Mouse (Mus musculus): ENCODE measurements around the gene Tmem151b. TPM values are rescaled to one million over a fixed set of nuclear protein-coding genes. Genes with fewer than 3 reads are reported as not detected.

Tmem151b gene
- polyA plus RNA-seq, 1 experiment from 2014 or later, result 0.47 TPM

DNA sequence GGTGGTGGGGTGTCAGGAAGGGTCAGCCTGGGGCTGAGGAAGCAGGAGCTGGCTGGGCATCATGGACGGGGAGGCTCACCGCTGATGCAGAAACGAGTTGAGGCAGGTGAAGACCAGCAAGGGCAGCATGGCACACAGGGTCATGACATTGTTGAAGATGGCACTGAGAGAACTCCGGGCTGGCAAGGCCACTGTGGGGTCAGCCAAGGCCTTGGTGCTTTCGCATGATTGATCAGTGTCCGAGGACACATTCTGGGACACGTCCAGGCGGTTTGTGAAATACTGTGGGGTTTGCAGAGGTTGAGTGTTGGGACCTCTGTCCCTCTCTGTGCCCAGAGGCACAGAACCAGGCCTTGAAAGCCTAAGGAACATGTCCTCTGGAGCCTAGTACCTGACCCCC lies 40.4 kb upstream of the Tmem151b start:
- peaks cover 43% of the 10 kb centered on the region in 2 experiments for H3K4me1 ChIP-seq (ENCODE audit: control insufficient read depth in 2 of 2, insufficient read depth in 2 of 2, low read length in 2 of 2)
- no peak overlapping the region for H3K9ac ChIP-seq (ENCODE audit: low read length)
- 88% methylated on average over 8 of the region's 8 CpGs for WGBS

DNA sequence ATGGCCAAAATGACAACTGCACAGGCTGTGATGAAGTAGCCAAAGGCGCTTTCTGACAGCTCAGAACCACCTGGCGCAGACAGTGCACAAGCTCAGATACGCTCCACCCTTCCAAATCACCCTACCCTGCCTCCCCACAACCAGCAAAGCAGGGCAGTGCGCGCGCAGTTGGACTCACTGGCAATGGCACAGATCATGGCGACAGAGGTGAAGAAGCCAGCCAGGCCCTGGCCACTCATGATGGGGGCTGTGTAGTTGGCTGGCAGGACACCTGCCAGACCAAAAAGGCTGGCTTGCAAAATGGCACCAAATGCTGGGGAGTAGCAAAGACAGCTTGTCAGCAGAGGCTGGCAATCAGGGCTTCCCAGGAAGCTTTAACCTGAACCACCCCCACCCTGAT lies 39.8 kb upstream of the Tmem151b start:
- Histone ChIP-seq H3K9me3 (ENCODE audit: control insufficient read depth, low read length) (no peaks in the 10 kb centered on the region), H3K4me1 (ENCODE audit: control insufficient read depth in 2 of 2, insufficient read depth in 2 of 2, low read length in 2 of 2) (peaks cover 43 to 44% of the 10 kb centered on the region in 2 experiments), H3K27me3 (ENCODE audit: control insufficient read depth, insufficient read depth, low read length) (no peaks in the 10 kb centered on the region), H3K36me3 (ENCODE audit: control insufficient read depth, insufficient read depth, low read length) (peaks cover 42% of the 10 kb centered on the region), H3K4me3 (ENCODE audit: control insufficient read depth in 1 of 2, insufficient read depth in 1 of 2, low read depth in 1 of 2, low read length in 2 of 2) (no peak overlapping the region), H3K4me2 (ENCODE audit: low read length) (no peak overlapping the region), H3K27ac (replicated peaks in 1 of 2; ENCODE audit: control insufficient read depth in 1 of 2, insufficient read depth in 1 of 2, low read depth in 2 of 2, low read length in 2 of 2) (no peak overlapping the region), H3K9ac (ENCODE audit: low read length) (no peak overlapping the region)
- WGBS, result 95% methylated on average over 7 of the region's 7 CpGs
- no peak for ATAC-seq (ENCODE audit: insufficient number of reproducible peaks, insufficient read depth, low FRiP score, low read depth)

More for the DNA sequence above, 40.4 kb upstream of the Tmem151b start:
- Histone ChIP-seq H3K4me3 (ENCODE audit: control insufficient read depth in 1 of 2, insufficient read depth in 1 of 2, low read depth in 1 of 2, low read length in 2 of 2) (no peak overlapping the region), H3K9me3 (ENCODE audit: control insufficient read depth, low read length) (no peaks in the 10 kb centered on the region), H3K36me3 (ENCODE audit: control insufficient read depth, insufficient read depth, low read length) (peaks cover 42% of the 10 kb centered on the region), H3K27ac (replicated peaks in 1 of 2; ENCODE audit: control insufficient read depth in 1 of 2, insufficient read depth in 1 of 2, low read depth in 2 of 2, low read length in 2 of 2) (no peak overlapping the region), H3K4me2 (ENCODE audit: low read length) (no peak overlapping the region), H3K27me3 (ENCODE audit: control insufficient read depth, insufficient read depth, low read length) (no peaks in the 10 kb centered on the region)
- no peak for ATAC-seq (ENCODE audit: insufficient number of reproducible peaks, insufficient read depth, low FRiP score, low read depth)

- Histone ChIP-seq H3K27ac (replicated peaks in 1 of 2; ENCODE audit: control insufficient read depth in 1 of 2, insufficient read depth in 1 of 2, low read depth in 2 of 2, low read length in 2 of 2) (no peak overlapping the region), H3K36me3 (ENCODE audit: control insufficient read depth, insufficient read depth, low read length) (peaks cover 42% of the 10 kb centered on the region), H3K4me3 (ENCODE audit: control insufficient read depth in 1 of 2, insufficient read depth in 1 of 2, low read depth in 1 of 2, low read length in 2 of 2) (no peak overlapping the region), H3K9ac (ENCODE audit: low read length) (no peak overlapping the region), H3K4me2 (ENCODE audit: low read length) (no peak overlapping the region), H3K4me1 (ENCODE audit: control insufficient read depth in 2 of 2, insufficient read depth in 2 of 2, low read length in 2 of 2) (peaks cover 39 to 44% of the 10 kb centered on the region in 2 experiments), H3K9me3 (ENCODE audit: control insufficient read depth, low read length) (no peaks in the 10 kb centered on the region), H3K27me3 (ENCODE audit: control insufficient read depth, insufficient read depth, low read length) (no peaks in the 10 kb centered on the region)
- no peak for ATAC-seq (ENCODE audit: insufficient number of reproducible peaks, insufficient read depth, low FRiP score, low read depth)
- WGBS, result 87% methylated on average over 7 of the region's 7 CpGs
Measured at GRCm38 (mm10) chr17:45588370-45588769, 38.9 kb upstream of the Tmem151b start.

GRCm38 (mm10) chr17:45586449-45586837 lies 37.0 kb upstream of the Tmem151b start:
- peaks cover 42% of the 10 kb centered on the region for H3K36me3 ChIP-seq (ENCODE audit: control insufficient read depth, insufficient read depth, low read length)
- peaks cover 24 to 34% of the 10 kb centered on the region in 2 experiments for H3K4me1 ChIP-seq (ENCODE audit: control insufficient read depth in 2 of 2, insufficient read depth in 2 of 2, low read length in 2 of 2)
- H3K9ac ChIP-seq (ENCODE audit: low read length), result no peak overlapping the region
- no peak overlapping the region for H3K4me3 ChIP-seq (ENCODE audit: control insufficient read depth in 1 of 2, insufficient read depth in 1 of 2, low read depth in 1 of 2, low read length in 2 of 2)
- H3K27ac ChIP-seq (replicated peaks in 1 of 2; ENCODE audit: control insufficient read depth in 1 of 2, insufficient read depth in 1 of 2, low read depth in 2 of 2, low read length in 2 of 2), result peak overlapping the region in 1 of 2 experiments; percentile 90; a peak in 1 of 4 replicates
- H3K9me3 ChIP-seq (ENCODE audit: control insufficient read depth, low read length), result no peaks in the 10 kb centered on the region
- WGBS, result 94% methylated on average over 3 of the region's 3 CpGs
- H3K27me3 ChIP-seq (ENCODE audit: control insufficient read depth, insufficient read depth, low read length), result no peaks in the 10 kb centered on the region
- no peak overlapping the region for H3K4me2 ChIP-seq (ENCODE audit: low read length)
- no peak for ATAC-seq (ENCODE audit: insufficient number of reproducible peaks, insufficient read depth, low FRiP score, low read depth)

- WGBS, result 63% methylated on average over 23 of the region's 23 CpGs
- H3K27ac ChIP-seq (replicated peaks in 1 of 2; ENCODE audit: control insufficient read depth in 1 of 2, insufficient read depth in 1 of 2, low read depth in 2 of 2, low read length in 2 of 2), result peak overlapping the region; percentile 90 to 97
- ATAC-seq (ENCODE audit: insufficient number of reproducible peaks, insufficient read depth, low FRiP score, low read depth), result no peak
- H3K27me3 ChIP-seq (ENCODE audit: control insufficient read depth, insufficient read depth, low read length), result no peaks in the 10 kb centered on the region
- no peaks in the 10 kb centered on the region for H3K9me3 ChIP-seq (ENCODE audit: control insufficient read depth, low read length)
- H3K9ac ChIP-seq (ENCODE audit: low read length), result peak overlapping the region; percentile 32; the same call in 1 of the 2 replicates
- H3K4me3 ChIP-seq (ENCODE audit: control insufficient read depth in 1 of 2, insufficient read depth in 1 of 2, low read depth in 1 of 2, low read length in 2 of 2), result no peak overlapping the region
- H3K36me3 ChIP-seq (ENCODE audit: control insufficient read depth, insufficient read depth, low read length), result peaks cover 42% of the 10 kb centered on the region
- H3K4me1 ChIP-seq (ENCODE audit: control insufficient read depth in 2 of 2, insufficient read depth in 2 of 2, low read length in 2 of 2), result peaks cover 22 to 39% of the 10 kb centered on the region in 2 experiments
- H3K4me2 ChIP-seq (ENCODE audit: low read length), result no peak overlapping the region; the same call in 1 of the 2 replicates
Measured at GRCm38 (mm10) chr17:45585725-45586448, 36.4 kb upstream of the Tmem151b start.

DNA sequence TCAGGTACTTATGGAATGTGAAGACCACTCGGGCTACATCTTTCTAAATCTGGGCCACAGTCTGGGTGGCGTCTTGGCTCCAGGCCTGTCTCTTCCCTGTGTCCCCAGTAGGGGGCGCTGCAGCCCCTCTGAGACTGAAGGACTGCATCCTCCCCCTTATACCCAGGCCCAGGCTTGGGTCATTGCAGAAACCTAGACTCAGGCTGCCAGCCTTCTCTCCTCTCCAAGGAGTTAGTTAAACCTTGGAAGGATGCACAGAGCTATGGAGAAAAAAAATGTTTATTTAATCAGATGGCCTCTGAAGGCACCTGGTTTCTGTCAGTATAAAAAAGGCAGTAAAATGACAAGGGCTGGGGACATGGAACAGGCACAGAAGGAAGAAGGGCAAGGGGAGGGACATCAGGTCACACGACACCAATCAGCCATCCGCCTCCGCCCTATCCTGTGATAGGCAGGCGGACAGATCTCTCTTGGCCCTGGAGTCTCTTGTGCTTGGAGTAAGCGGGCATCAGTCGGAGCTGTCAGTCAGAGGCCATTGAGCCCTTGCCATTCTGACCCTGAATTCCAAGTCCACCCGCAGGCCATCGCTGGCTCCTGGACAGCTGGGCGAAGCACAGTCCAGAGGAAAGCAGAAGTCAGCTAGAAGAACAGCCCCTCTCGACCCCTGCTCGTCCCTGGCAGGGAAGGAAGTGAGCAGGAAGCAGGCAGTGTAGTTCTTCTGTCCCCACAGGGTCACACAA lies 35.6 kb upstream of the Tmem151b start:
- H3K36me3 ChIP-seq (ENCODE audit: control insufficient read depth, insufficient read depth, low read length), result peaks cover 39% of the 10 kb centered on the region
- 5% methylated on average over 14 of the region's 14 CpGs for WGBS
- peak overlapping the region in 1 of 2 experiments; percentile 10; a peak in 1 of 4 replicates for H3K4me3 ChIP-seq (ENCODE audit: control insufficient read depth in 1 of 2, insufficient read depth in 1 of 2, low read depth in 1 of 2, low read length in 2 of 2)

GRCm38 (mm10) chr17:45584096-45584896 lies 34.8 kb upstream of the Tmem151b start:
- 30% methylated on average over 12 of the region's 12 CpGs for WGBS
- Histone ChIP-seq H3K9ac (ENCODE audit: low read length) (peak overlapping the region; percentile 59), H3K36me3 (ENCODE audit: control insufficient read depth, insufficient read depth, low read length) (peaks cover 31% of the 10 kb centered on the region), H3K27me3 (ENCODE audit: control insufficient read depth, insufficient read depth, low read length) (no peaks in the 10 kb centered on the region), H3K27ac (replicated peaks in 1 of 2; ENCODE audit: control insufficient read depth in 1 of 2, insufficient read depth in 1 of 2, low read depth in 2 of 2, low read length in 2 of 2) (peak overlapping the region; percentile 90 to 97), H3K9me3 (ENCODE audit: control insufficient read depth, low read length) (no peaks in the 10 kb centered on the region), H3K4me2 (ENCODE audit: low read length) (peak overlapping the region; percentile 44), H3K4me1 (ENCODE audit: control insufficient read depth in 2 of 2, insufficient read depth in 2 of 2, low read length in 2 of 2) (peaks cover 22 to 40% of the 10 kb centered on the region in 2 experiments), H3K4me3 (ENCODE audit: control insufficient read depth in 1 of 2, insufficient read depth in 1 of 2, low read depth in 1 of 2, low read length in 2 of 2) (peak overlapping the region in 1 of 2 experiments; percentile 10; a peak in 1 of 4 replicates)
- ATAC-seq (ENCODE audit: insufficient number of reproducible peaks, insufficient read depth, low FRiP score, low read depth), result peak; percentile 72

More for the DNA sequence above, 35.6 kb upstream of the Tmem151b start:
- peak; percentile 83 for ATAC-seq (ENCODE audit: insufficient number of reproducible peaks, insufficient read depth, low FRiP score, low read depth)
- peak overlapping the region; percentile 90 to 97 for H3K27ac ChIP-seq (replicated peaks in 1 of 2; ENCODE audit: control insufficient read depth in 1 of 2, insufficient read depth in 1 of 2, low read depth in 2 of 2, low read length in 2 of 2)
- peaks cover 22 to 40% of the 10 kb centered on the region in 2 experiments for H3K4me1 ChIP-seq (ENCODE audit: control insufficient read depth in 2 of 2, insufficient read depth in 2 of 2, low read length in 2 of 2)
- H3K9me3 ChIP-seq (ENCODE audit: control insufficient read depth, low read length), result no peaks in the 10 kb centered on the region
- peak overlapping the region; percentile 44 for H3K4me2 ChIP-seq (ENCODE audit: low read length)
- H3K27me3 ChIP-seq (ENCODE audit: control insufficient read depth, insufficient read depth, low read length), result no peaks in the 10 kb centered on the region
- H3K9ac ChIP-seq (ENCODE audit: low read length), result peak overlapping the region; percentile 59

All from heart, embryonic 14.5 days (tissue).